Mouse (Mus musculus) forebrain, embryonic 13.5 days (tissue): Measurements from ENCODE around the gene Frmd5. TPM values are rescaled to one million over a fixed set of nuclear protein-coding genes. Genes with fewer than 3 reads are reported as not detected.

Source experiments
- ATAC-seq: fragments of 200-750 bp; cut with Nextera tagmentation; 2 replicates; pipeline ENCODE4 v1.8.0; 2017
- H3K27ac ChIP-seq: fragments of 300-500 bp; sonication (generic); 2 replicates; pipeline ENCODE4 v1.5.1; 2015; ENCODE audit warnings: inconsistent platforms, mild to moderate bottlenecking, moderate library complexity
- H3K27me3 ChIP-seq: fragments of 300-500 bp; sonication (generic); 2 replicates; pipeline ENCODE4 v1.6.1; 2015; ENCODE audit warnings: mild to moderate bottlenecking, inconsistent platforms
- H3K36me3 ChIP-seq: fragments of 300-500 bp; sonication (generic); 2 replicates; pipeline ENCODE4 v1.6.1; 2015; ENCODE audit warnings: mild to moderate bottlenecking, inconsistent platforms; ENCODE audit not compliant: poor library complexity, severe bottlenecking
- H3K4me1 ChIP-seq: fragments of 300-500 bp; sonication (generic); 2 replicates; pipeline ENCODE4 v1.6.1; 2015; ENCODE audit warnings: inconsistent platforms
- H3K4me2 ChIP-seq: fragments of 300-500 bp; sonication (generic); 2 replicates; pipeline ENCODE4 v1.6.1; 2015; ENCODE audit warnings: inconsistent platforms, mild to moderate bottlenecking, moderate library complexity
- H3K4me3 ChIP-seq: fragments of 300-500 bp; sonication (generic); 2 replicates; pipeline ENCODE4 v1.5.1; 2015; ENCODE audit warnings: mild to moderate bottlenecking, inconsistent platforms
- H3K9ac ChIP-seq: fragments of 300-500 bp; sonication (generic); 2 replicates; pipeline ENCODE4 v1.6.1; 2015; ENCODE audit warnings: mild to moderate bottlenecking, inconsistent platforms
- H3K9me3 ChIP-seq: fragments of 300-500 bp; sonication (generic); replicated peaks from 2 replicates; pipeline ENCODE4 v1.6.1; 2016; ENCODE audit warnings: inconsistent platforms
- WGBS: fragments of 180-500 bp; shearing (Covaris S2); methylation state at CpG from one replicate; pipeline ENCODE4 v1.1.7; 2015; 5-methylcytosine and 5-hydroxymethylcytosine counted together
- polyA plus RNA-seq: library from polyadenylated mRNA; unstranded; fragments of >200 nt; fragmentation: Nextera tagmentation; extraction: Ambion mirVana; gene quantifications from 2 replicates; pipeline ENCODE4 v1.2.1, GENCODE M21; 2015

Frmd5 gene
- polyA plus RNA-seq, 1 experiment from 2014 or later: 29.6 TPM

DNA sequence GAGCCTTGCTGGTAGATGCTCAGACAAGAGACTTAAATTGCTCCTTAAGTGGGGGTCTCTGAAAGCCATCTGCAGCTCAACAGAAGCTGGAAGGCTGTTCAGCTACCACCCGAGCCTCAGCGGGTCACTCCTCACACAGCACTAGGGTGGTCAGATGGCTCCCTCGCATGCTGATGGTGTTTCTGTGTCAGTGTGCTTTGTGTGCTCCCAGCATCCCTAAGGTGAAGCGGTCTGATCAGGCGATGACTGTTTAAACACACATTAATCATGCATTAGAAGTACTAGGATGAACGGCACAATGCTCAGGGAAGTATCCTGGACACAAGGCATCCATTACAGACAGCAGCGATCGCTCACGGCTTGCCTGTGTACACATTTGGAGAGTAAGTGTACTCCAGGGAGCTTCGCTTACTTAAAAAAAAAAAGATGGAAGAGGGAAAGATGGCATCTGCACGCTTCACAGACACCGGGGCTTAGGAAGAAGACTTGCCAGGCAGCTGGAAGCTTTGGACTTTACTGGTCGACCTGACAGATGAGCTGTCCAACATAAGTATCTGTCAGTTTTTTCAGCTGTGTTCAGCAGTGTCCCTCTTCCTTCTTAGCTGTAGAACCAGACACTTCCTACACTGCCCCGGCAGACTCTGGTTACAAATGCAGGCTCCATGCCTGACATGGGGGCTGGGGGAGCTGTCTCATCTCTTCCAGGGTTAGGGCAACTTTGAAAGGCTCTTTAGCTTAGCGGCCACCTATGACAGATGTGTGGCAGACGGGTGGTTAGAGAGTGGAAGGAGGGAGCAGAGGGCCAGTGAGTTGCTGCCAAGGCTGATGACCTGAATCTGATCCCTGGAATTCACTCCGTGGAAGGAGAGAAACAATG is 196.6 kb downstream of the Frmd5 start:
- no peak overlapping the region for H3K9ac ChIP-seq
- no peak overlapping the region for H3K27ac ChIP-seq
- no peak for ATAC-seq
- 70% methylated on average over 17 of the region's 17 CpGs for WGBS
- H3K9me3 ChIP-seq: no peaks in the 10 kb centered on the region
- peaks cover 31% of the 10 kb centered on the region for H3K4me1 ChIP-seq
- no peaks in the 10 kb centered on the region for H3K36me3 ChIP-seq
- no peaks in the 10 kb centered on the region for H3K27me3 ChIP-seq
- no peak overlapping the region for H3K4me2 ChIP-seq
- no peak overlapping the region for H3K4me3 ChIP-seq

DNA sequence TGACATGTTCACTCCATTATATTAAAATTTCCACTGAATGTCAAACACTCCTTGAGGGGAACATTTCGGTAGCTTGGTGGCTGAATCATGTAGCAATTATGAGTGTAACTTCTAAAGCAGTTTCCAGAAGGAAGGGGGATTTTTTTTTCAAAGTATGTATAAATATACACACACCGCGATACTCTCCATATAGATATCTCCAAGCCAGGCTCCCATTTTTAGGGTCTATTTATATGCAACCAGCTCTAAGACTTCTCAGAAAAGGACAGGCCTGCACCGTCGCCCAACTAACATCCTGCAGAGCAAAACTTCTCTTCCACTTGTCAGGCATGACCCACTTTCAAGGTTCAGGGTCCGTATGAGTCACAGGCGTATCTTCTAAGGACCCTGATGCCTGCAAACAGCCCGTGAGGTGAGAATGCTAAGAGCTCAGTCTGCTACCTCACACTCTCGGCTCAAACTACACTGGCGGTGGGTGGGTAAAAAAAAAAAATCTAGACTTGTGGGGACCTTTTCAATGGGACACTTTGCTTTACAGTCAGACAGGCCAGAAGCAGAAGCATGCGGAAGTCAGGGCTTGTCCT is 197.7 kb downstream of the Frmd5 start:
- Histone ChIP-seq H3K4me2 (no peak overlapping the region), H3K36me3 (no peaks in the 10 kb centered on the region), H3K4me3 (no peak overlapping the region), H3K27me3 (no peaks in the 10 kb centered on the region), H3K27ac (no peak overlapping the region), H3K9ac (no peak overlapping the region), H3K9me3 (no peaks in the 10 kb centered on the region), H3K4me1 (peaks cover 31% of the 10 kb centered on the region)
- WGBS: 86% methylated on average over 11 of the region's 11 CpGs
- no peak for ATAC-seq

DNA sequence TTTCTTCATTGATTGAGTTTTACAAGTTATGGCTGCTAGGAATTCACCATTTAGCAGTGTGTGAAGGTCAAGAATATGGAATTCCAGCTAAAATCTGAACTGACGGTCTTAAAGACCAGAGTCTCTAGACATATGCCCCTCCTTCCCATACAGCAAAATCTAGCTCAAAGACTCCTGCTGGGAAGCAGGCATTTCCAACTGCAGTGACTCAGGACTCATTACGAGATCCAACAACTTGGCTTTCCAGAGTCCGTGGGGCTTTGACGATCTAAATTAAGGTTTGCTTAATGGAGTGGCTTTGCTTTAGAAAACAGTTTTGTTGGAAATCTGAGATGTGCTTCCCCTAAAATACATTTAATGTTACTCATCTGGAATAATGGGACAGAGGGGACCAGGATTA is 204.5 kb downstream of the Frmd5 start:
- no peak overlapping the region for H3K27ac ChIP-seq

DNA sequence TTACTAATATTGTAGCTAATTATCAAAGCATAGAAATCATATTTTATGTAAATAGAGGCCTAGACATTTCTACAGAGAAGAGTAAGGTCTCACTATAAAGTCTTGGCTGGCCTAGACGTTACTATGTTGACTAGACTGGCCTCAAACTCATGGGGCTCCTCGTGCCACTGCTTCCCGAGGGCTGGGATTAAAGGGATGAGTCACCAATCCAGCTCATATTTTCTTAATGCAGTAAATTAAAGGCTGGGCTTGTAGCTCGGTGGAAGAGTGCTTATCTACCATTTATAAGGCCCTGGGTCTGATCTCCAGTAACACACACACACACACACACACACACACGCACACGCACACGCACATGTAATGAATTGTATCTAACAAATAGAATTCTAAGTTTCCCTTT is 205.3 kb downstream of the Frmd5 start:
- H3K4me2 ChIP-seq: no peak overlapping the region
- 66% methylated on average over 7 of the region's 7 CpGs for WGBS
- no peak overlapping the region for H3K27ac ChIP-seq

More for the DNA sequence above, 204.5 kb downstream of the Frmd5 start:
- H3K4me2 ChIP-seq: no peak overlapping the region
- no peak overlapping the region for H3K4me3 ChIP-seq
- 0 out of 2 replicates have a peak, but pooled peaks cover 8% of the 10 kb centered on the region for H3K4me1 ChIP-seq
- WGBS: 19% methylated on average over 4 of the region's 4 CpGs
- no peaks in the 10 kb centered on the region for H3K27me3 ChIP-seq
- H3K9me3 ChIP-seq: no peaks in the 10 kb centered on the region
- no peak overlapping the region for H3K9ac ChIP-seq
- H3K36me3 ChIP-seq: no peaks in the 10 kb centered on the region
- no peak for ATAC-seq

DNA sequence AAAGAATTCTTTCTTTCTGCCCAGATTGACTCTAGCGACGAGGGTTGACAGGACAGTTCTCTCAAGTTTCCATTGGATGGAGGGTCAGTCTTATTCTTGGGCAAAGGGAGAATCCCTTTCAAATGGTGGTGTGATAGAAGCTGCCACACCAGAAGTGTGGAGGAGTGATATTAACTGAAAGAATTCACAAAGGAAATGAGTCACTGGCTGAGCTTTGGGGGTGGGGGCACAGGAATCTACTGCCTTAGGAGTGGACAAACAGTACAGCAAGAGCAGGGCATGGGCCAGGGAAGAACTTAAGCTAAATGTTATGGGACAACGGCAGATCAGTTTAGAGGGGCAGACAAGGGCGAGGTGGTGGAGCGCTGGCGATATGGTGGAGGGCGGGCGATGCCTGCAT is 206.2 kb downstream of the Frmd5 start:
- Histone ChIP-seq H3K9me3 (no peaks in the 10 kb centered on the region), H3K9ac (no peak overlapping the region), H3K27ac (no peak overlapping the region), H3K4me2 (no peak overlapping the region), H3K4me1 (0 out of 2 replicates have a peak, but pooled peaks cover 8% of the 10 kb centered on the region), H3K4me3 (no peak overlapping the region), H3K36me3 (no peaks in the 10 kb centered on the region), H3K27me3 (no peaks in the 10 kb centered on the region)
- WGBS: 81% methylated on average over 8 of the region's 8 CpGs
- ATAC-seq: no peak

More for the DNA sequence above, 205.3 kb downstream of the Frmd5 start:
- no peak for ATAC-seq
- no peak overlapping the region for H3K9ac ChIP-seq
- no peaks in the 10 kb centered on the region for H3K9me3 ChIP-seq
- H3K4me3 ChIP-seq: no peak overlapping the region
- H3K27me3 ChIP-seq: no peaks in the 10 kb centered on the region
- H3K4me1 ChIP-seq: 0 out of 2 replicates have a peak, but pooled peaks cover 8% of the 10 kb centered on the region
- H3K36me3 ChIP-seq: no peaks in the 10 kb centered on the region

DNA sequence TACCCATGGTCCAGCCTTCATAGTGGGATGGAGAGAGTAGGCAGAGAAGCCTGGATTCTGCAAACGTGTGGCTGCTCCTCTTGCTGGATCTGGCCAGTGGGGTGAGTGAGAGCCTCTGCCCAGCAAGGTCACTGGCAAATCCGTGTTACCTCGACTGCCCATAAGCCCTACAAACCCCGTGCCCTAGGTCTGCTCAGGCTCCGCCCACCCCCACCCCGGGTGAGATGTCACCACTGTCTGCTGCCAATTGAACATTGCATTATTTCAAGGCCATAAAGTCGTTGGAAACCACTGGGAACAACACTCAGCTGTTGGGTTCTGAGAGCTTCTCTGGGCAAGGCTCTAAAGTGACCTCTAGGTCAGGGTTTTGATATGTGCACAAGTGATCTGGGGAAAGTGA is 208.6 kb downstream of the Frmd5 start:
- Histone ChIP-seq H3K9me3 (no peaks in the 10 kb centered on the region), H3K27me3 (no peaks in the 10 kb centered on the region), H3K4me1 (peaks cover 25% of the 10 kb centered on the region), H3K4me2 (no peak overlapping the region), H3K9ac (no peak overlapping the region), H3K27ac (no peak overlapping the region), H3K4me3 (no peak overlapping the region), H3K36me3 (no peaks in the 10 kb centered on the region)
- 80% methylated on average over 7 of the region's 7 CpGs for WGBS
- ATAC-seq: no peak

DNA sequence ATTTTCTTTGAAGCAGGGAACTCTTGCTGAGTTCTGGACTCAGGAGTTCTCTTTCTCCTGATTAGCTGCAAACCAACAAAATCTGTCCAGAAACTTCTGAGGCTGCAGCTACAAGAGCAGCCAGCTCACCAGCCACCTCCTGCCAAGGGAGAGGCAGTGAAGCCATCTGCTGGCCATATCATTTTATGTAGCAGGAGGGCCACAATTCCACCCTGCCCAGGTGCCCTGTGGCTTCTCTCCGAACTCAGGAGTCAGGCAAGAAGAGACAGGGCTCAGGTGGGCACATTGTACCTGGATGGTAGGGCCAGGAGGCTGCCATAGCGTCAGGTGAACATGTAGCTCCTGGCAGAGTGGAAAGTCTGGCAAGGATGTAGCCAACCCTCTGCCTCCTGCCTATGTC is 210.3 kb downstream of the Frmd5 start:
- Histone ChIP-seq H3K9ac (no peak overlapping the region), H3K27me3 (no peaks in the 10 kb centered on the region), H3K36me3 (no peaks in the 10 kb centered on the region), H3K4me2 (no peak overlapping the region), H3K27ac (no peak overlapping the region), H3K9me3 (no peaks in the 10 kb centered on the region), H3K4me1 (peaks cover 17% of the 10 kb centered on the region), H3K4me3 (no peak overlapping the region)
- WGBS: 98% methylated on average over 2 of the region's 2 CpGs
- no peak for ATAC-seq

DNA sequence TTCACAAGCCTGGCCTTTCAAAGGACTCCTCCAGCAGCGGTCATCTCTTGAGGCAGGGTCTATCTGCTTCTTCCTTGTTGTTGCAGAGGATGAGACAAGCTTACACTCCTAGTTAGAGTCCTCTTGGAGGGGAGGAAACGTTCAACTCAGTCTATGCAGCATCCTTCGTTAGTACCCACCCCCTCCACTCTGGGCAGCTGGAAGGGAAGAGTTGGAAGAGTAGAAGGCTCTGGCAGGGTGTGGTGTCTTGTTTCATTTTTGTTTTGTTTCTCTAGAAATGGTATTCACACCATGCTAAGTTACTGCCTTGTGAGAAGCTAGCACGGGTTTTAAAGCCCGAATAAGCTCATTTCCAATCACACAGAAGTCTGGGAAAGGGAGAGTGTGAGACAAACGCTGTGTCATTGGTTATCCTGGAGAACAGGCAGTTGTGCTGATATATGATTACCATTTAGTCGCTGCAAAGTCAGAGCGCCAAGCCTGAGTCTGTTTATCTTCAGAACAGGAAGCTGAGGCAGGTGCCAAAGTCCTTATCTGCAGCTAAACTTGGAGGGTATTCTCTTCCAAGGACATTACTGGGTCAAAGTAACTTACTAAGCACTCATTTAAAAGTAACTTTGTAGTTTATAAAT is 212.1 kb downstream of the Frmd5 start:
- 57% methylated on average over 8 of the region's 8 CpGs for WGBS

DNA sequence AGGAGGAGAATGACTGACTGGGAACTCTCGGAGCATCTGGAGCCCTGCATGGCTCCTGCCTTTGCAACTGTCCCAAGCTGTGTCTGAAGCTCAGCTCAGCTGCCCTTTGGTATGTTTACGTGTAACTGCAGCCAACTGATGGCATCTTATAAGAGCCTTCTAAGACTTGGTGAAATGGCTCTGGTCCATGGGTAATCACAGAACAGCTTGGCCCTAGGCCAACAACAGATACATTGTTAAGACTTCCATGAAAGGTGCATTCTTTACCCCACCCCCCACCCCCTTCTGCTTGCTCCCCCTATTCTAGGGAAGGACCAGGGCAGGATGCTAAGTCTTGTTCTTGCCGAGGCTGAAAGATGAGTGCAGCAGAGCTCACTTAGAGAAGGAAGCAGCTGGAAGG is 212.8 kb downstream of the Frmd5 start:
- 0 out of 2 replicates have a peak, but pooled peaks cover 3% of the 10 kb centered on the region for H3K36me3 ChIP-seq
- no peak overlapping the region for H3K9ac ChIP-seq
- H3K4me2 ChIP-seq: no peak overlapping the region
- WGBS: 41% methylated on average over 3 of the region's 3 CpGs
- H3K9me3 ChIP-seq: no peaks in the 10 kb centered on the region
- no peak overlapping the region for H3K4me3 ChIP-seq
- peaks cover 17% of the 10 kb centered on the region for H3K4me1 ChIP-seq
- no peak for ATAC-seq
- no peaks in the 10 kb centered on the region for H3K27me3 ChIP-seq
- H3K27ac ChIP-seq: no peak overlapping the region

More for the DNA sequence above, 212.1 kb downstream of the Frmd5 start:
- Histone ChIP-seq H3K4me2 (no peak overlapping the region), H3K4me1 (peaks cover 17% of the 10 kb centered on the region), H3K9ac (no peak overlapping the region), H3K4me3 (no peak overlapping the region), H3K27me3 (no peaks in the 10 kb centered on the region), H3K36me3 (0 out of 2 replicates have a peak, but pooled peaks cover 3% of the 10 kb centered on the region), H3K27ac (no peak overlapping the region), H3K9me3 (no peaks in the 10 kb centered on the region)
- ATAC-seq: no peak

DNA sequence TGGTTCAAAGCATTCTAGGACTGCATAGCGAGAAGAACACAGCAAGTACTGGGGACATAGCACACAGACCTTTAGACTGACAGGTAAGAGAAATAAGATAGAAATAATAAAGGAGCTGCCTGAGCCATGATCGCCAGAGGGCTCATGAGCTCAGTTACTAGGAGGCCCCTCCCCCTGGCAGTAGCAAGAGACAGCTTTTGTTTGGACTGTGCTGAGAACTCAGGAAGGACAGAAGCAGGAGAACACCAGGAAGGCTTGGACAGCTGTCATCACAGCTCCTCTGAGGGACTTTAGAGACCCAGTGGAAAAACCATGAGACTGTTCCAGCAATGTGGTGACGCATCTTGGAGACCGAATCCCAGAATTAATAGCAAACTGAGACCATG is 218.6 kb downstream of the Frmd5 start:
- H3K4me2 ChIP-seq: 0 out of 2 replicates have a peak overlapping the region, but pooled peaks have one; percentile 1
- peak; percentile 71 for ATAC-seq
- H3K27me3 ChIP-seq: no peaks in the 10 kb centered on the region
- H3K36me3 ChIP-seq: peaks cover 7% of the 10 kb centered on the region; the same call in 1 of the 2 replicates
- H3K4me1 ChIP-seq: peaks cover 18% of the 10 kb centered on the region
- no peaks in the 10 kb centered on the region for H3K9me3 ChIP-seq
- H3K27ac ChIP-seq: peak overlapping the region; percentile 48
- H3K9ac ChIP-seq: 0 out of 2 replicates have a peak overlapping the region, but pooled peaks have one; percentile 26
- H3K4me3 ChIP-seq: no peak overlapping the region
- WGBS: 40% methylated on average over 4 of the region's 4 CpGs

DNA sequence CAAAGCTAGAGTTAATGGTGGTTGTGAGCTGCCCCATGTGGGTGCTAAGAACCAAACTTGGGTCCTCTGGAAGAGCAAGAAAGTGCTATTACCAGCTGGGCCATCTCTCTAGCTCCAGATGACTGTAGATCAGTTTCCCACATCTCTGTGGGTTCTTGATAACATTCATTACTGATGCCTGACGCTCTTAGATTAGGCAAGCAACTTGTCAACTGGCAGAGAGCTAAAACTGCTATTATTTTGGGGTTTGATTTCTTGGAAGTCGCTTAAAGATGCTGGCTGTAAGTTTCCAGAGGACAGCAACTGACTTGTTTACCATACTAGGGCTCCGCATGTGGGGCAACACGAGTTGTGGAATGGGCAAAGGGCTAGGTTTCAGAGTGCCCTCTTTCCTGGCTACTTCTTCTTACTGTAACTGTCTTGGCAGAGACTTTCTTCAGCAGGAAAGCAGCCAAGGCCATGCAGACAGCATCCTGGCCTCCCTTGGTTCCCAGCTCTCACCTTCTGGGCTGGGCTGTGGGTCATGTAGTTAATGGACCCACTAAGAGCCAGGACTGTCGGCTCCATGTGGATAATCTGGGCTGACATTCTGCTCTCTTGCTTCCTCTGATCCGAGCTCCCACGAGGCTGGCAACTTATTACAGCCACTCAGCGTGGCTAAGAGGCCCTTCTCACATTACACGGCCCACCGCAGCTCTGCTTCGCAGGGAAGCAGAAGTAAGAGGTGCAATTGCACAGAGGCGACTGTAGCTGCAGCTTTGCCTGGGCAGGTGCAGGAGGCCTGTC is 219.2 kb downstream of the Frmd5 start:
- H3K9ac ChIP-seq: 0 out of 2 replicates have a peak overlapping the region, but pooled peaks have one; percentile 26
- no peaks in the 10 kb centered on the region for H3K9me3 ChIP-seq
- H3K4me3 ChIP-seq: no peak overlapping the region
- no peaks in the 10 kb centered on the region for H3K27me3 ChIP-seq
- peaks cover 7% of the 10 kb centered on the region; the same call in 1 of the 2 replicates for H3K36me3 ChIP-seq
- H3K27ac ChIP-seq: peak overlapping the region; percentile 48
- peaks cover 18% of the 10 kb centered on the region for H3K4me1 ChIP-seq
- WGBS: 35% methylated on average over 12 of the region's 12 CpGs
- H3K4me2 ChIP-seq: 0 out of 2 replicates have a peak overlapping the region, but pooled peaks have one; percentile 1
- peak; percentile 58 for ATAC-seq
